Mouse (Mus musculus) telencephalon, adult 2 months (tissue): ENCODE results near the gene Mtg1.
"Not testable (repeated sequence)": the region's sequence is repeated elsewhere in the genome, so short reads cannot be mapped to it uniquely, and the experiment has no call there.

Source experiments
- DNase-seq: peaks from one replicate; pipeline ENCODE4 v3.0.0-alpha.2; 2011; ENCODE audit warnings: low read depth, low spot score

Mtg1 gene

DNA sequence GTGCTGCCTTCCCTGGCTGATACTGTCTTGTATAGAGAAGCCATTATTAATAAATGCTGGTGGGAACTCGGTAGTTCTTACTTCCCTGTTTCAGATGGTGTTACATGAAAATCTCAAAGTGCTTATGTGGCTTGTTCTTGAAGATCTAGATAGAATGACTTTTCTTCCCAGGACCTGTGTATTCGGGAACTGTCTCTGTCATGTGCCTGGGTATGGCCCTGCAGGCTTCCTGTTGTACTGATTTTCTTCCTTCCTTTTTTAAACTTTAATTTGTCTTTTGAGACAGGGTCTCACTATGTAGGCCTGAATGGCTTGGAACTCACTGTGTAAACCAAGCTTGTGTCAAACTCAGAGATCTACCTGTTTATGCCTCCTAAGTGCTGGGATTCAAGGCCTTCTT lies 9.5 kb upstream of the Mtg1 start:
- DNase-seq, result no peak

DNA sequence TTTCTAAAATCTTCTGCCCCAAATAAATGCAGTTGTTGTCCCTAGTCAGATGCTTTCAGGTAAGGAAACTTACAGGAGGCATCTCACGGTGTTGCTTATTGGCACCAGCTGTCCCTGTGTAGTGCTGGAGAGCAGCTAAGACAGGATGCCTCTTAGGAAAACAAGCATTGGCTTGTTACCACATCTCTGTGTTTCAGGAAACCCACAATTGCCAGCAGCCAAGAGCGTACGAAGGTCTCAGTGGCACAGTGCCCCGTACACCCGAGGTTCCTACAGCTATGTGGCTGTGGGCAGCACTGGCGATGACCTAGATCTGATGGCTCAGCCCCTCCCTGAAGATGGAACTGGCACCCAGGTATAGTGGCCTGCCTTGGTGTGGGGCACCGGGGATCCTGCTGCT lies 5.2 kb upstream of the Mtg1 start:
- not testable (repeated sequence) for DNase-seq

DNA sequence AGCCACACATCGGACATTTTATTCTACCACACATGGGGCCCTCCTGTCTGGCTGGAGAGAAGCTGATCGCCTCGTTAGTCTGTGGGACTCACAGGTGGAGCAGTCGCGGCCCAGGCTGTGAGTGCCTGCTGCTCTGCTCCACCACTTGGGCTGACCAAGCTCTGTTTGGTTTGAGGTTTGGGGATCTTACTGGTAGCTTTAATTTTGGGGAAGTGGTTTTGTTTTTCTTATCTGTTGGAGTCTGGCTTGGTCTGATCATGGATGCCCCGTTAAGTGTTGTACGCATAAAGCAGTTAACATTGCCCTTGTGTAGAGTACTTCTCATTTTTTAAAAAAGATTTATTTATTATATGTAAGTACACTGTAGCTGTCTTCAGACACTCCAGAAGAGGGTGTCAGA lies 3.3 kb upstream of the Mtg1 start:
- DNase-seq, result not testable (repeated sequence)

DNA sequence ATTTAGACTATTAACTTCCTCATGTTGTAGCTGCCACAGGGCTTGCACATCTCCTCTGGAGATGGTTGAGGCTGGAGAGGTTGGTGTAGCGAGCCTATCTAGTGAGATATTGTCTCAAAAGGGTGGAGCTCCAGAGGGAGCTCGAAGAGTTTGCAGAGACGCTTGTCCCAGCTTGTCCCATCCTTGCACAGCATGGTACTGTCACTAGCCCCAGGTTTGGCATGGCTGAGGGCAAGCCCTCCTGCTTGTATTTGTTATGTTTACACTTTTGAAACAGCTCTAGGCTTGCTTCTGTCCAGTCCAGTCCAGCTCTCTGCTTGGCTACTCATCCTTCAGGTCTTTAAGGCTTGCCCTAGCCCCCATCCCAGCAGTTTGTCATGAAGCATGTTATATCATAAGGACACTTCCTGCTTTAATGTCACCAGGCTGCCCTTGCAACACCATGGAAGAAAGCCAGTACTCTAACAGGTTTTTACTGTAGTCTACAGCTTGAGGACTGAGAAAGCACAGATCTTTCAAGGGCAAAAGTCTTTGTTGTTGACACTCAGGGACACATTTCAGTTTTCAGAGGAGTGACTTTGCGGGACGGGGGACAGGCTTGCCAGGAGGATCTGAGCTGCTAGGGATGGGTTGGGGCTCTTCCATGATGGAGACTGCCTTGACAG lies 2.1 kb upstream of the Mtg1 start:
- no peak for DNase-seq

DNA sequence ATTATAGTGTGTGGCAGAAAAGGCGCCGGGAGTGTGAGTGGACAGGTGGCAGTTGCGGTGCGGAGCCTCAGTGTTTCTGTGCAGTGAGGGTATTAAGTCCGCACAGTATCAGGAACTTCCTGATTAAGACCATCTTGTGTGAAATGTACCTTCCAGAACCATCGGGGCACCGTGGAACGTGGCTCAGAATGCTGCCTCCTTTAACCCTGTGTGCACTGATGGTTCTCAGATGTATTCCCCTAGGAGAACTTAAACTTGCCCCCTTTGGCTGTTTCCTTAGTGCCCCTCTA lies 602 bp downstream of the Mtg1 start:
- DNase-seq, result no peak

DNA sequence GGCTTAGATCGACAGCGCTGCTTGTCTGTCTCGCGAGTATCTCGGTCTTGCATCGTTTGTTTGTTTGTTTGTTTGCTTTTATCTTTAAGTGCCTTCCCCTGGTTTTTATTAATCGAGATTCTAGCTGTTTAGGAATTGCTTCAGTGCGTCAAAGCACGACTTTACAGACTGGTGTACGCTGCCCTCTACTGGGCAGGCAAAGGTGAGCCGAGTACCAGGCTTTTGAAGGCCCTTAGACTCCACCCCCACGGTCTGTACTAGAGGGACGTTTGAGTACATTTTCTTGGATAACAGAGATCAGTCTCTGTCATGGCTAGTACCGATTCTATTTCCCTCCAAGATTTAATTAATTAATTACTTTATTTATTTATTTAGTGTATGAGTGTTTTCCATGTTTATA lies 4.0 kb downstream of the Mtg1 start:
- DNase-seq, result no peak

DNA sequence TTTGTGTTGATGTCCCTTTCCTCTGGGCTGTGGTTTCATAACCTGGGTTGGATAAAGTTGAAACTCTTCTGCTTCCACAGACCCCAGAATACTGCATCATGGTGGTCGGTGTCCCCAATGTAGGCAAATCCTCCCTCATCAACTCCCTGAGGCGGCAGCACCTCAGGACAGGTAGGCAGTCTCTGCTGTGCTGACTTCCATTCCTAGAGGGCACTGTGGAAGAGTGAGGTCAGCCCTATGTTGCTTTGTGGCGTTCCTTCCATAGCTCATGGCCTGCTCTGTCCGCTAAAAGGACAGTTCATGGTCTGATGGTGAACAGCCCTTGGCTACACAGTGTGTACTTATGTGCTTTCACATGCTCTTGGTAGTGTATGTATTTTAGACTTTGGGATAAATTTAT lies 7.2 kb downstream of the Mtg1 start:
- no peak for DNase-seq

DNA sequence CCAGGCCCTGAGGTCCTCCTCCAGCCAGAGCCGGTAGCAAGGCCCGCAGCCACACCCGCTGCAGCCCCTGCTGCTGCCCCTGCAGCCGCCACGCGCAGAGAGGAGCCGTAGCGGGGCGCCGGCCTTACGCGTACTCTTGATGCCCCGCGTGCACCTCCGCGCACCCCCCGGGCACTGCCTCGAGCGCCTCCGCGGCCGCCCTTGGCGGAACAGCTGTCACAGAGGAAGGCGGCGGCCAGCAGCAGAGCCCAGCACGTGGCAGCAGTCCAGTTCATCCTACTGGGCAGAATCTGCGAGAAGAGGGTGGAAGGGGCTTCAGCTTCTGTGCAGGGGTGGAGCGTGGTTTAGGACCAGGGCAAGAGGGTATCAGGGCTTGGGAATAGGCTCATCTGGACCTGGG lies 16.0 kb downstream of the Mtg1 start:
- DNase-seq, result no peak

DNA sequence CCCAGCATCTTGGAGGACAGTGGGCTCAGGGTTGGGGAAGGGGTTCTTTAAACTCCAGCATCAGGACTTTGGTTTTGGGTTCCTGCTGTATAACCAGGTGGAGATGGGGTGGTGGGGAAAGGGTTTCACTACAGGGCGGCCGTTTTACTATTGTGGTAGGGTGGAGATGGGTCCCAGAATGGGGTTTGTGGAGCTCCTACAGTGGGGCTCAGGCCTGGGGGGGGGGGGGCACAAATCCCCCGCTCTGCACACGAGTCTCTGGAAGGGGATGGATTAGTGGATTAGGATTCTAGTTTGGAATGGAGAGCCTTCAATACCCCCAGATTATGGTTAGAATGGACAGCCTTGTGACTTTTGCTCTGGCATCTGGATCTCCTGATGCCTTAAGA lies 16.5 kb downstream of the Mtg1 start:
- DNase-seq, result no peak

DNA sequence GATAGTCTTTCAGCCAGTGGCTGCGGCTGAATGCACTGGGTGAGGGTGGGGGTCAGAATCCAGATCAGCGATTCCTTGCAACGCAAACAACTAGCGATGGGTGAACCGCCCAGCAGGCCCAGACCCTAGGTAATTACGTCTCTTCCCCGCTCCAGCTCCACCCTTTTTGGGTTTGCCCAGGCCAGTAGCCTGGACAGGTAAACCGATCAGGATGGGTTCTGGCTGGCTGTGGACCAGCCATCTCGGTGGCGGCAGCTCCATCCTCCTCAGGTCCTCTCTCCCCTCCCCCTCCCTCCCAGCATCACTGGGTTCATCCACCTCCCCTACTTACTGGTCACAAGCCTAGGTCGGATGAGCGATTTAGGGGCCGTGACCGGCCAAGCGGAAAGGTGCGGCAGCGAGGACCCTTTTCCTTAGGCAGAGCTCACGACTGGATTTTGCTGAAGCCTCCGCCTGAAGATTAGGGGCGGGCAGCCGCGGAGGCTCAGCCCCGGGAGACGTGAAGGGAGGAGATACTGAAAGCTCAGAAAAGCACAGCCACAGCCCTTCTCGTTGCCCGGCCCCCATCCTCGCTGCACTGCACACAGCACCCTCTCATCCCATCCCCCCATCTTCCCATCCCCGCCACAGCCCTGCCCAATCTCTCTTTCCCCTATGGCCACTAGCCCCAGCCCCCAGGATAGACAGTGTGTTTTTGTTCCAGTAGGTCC lies 17.0 kb downstream of the Mtg1 start, which contains the start of gene Sprn:
Gene Sprn (minus strand): TSS at position 660 of the 710 bp plus-strand sequence.
- DNase-seq, result peak; percentile 84

DNA sequence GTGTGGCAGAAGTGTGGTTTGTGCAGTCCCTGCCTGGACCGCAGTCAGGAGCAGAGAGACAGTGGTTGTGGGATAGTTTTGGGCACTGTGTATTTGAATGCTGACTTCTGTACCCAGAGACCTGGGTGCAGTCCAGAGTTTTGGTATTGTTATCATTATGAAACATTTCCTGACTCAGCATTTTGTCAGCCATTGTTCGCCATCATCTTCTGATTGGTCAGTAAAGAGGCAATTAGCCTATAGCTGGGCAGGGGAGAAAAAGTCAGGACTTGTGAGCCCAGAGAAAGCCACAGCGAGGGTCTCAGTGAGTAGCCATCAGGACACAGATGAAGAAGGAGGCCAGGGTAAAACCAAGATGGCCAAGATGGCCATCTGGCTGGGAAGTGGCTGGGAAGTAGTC lies 23.0 kb downstream of the Mtg1 start:
- no peak for DNase-seq

DNA sequence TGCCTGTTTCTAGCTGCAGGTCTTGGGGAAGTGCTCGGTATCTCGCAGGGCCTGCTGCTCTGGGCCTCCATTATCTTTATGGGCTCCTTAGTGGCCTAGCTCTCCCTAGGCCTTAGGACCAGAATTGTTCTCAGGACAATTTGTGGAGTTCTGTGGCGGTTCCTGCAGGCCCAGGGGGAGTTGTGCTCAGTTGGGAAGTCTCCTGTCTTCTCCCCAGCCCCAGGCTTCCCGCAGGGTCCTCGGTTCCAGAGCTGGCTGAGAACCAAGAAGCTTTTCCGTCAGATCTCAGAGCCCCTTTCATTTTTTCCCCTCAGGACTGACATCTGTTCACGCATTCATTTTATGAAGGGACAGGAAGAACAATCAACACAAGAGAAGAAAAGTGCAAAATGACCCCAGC lies 27.3 kb downstream of the Mtg1 start, which contains the start of gene Olfr522:
Gene Olfr522 (minus strand): TSS at position 101 of the 400 bp plus-strand sequence.
- no peak for DNase-seq

DNA sequence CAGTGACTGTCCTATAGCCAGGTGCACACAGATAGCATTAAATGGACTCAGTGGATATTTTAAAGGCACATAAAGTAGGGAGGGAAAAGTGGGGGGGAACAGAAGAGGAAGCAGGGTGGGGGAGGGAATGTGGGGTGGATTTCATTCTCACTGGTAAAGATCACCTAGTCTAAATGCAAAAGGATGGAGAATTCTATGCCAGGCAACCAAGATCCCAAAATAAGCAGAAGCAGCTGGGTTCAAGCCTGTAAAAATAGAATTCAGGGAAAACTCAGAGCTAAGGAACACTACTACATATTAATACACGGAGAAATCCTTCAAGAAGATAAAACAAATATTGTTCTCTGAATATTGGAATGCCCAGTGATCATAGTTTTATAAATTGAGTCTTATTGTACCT lies 30.6 kb downstream of the Mtg1 start:
- peak; percentile 61 for DNase-seq

DNA sequence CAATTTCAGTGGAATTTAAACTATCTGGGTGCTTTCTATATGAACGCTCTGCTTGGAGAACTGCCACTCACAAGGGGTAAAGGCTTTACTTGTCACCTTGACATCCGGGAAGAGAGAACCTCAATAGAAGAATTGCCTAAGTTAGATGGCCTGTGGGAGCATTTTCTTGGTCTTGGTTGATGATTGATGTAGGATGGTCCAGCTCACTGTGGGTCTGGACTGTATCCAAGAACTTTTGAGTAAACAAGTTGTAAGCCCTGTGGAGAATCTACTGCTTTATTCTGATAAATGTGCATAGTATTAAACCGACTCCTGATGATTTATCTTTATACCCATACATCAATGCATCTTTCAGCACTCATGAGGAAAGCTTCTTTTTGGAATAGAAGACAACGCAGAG lies 32.0 kb downstream of the Mtg1 start:
- no peak for DNase-seq

DNA sequence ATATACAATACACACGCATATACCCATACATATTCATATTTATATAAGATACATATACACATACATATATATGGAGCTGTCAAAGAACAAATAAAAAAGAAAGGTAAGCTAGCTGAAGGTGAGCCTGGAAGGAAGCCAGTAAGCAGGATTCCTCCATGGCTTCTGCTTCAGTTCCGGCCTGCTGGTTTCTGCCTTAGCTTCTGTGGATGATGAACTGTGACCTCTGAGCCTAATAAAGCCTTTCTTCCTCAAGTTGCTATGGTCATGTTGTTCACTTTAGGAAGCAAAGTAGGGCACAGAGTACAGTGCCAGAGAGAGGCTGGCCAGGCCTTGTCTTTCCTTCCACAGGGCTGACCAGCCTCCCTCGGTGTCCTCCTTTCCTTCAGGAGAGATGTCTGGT lies 33.5 kb downstream of the Mtg1 start:
- no peak for DNase-seq

DNA sequence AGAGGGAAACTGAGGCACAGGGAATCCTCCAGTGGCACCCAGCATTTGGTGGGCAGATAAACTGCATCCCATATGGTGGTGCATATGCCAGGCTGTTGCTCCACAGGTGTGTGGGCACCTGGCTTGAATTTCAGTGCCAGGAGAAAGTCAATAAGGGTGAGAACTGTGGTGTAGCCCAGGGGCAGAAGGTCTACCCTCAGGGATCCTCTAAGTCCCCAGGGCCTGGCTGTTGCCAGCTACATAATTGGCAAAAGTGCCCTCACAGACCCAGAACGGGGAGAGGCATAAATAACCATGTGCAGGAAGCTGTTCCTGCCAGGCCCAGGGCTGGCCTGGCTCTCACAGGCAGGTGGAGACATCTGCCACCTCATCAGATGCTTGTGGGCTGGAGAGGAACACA lies 35.6 kb downstream of the Mtg1 start, which contains the start of gene Olfr523:
Gene Olfr523 (plus strand): TSS at position 282 of the 400 bp plus-strand sequence.
- no peak for DNase-seq

DNA sequence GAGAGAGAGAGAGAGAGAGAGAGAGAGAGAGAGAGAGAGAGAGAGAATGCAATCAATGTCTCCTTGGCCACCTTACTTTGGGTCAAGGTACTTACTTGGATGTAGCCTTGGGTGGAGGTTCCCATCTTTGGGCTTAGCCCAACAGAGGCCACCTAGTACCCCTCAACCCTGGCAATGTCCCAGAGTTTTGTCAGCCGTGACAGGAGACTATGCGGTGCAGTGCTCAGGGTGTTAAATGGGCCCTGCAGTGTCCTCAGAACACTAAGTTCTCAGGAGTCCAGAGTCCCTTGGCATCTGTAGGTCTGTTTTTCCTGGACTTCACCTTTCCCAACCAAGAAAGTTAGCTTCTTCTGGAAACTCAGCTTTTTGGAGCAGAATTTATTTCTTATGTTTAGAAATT lies 41.8 kb downstream of the Mtg1 start:
- no peak for DNase-seq

DNA sequence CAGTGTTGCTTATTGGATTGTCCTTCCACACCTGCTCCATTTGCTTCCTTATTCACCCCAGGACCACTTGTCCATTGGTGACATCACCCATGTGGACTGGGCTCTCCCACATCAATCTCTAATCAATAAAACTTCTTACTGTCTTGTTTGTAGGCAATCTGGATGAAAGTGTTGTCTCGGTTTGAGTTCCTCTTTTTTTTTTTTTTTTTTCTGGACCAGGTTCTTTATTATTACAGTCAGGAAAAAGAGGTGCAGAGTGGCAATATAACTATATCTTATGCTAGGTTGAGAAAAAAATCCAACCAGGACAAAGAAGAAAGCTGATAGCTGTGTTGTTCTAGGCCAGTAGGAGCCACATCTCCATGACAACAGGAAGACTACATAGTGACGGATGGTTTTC lies 43.3 kb downstream of the Mtg1 start:
- no peak for DNase-seq

DNA sequence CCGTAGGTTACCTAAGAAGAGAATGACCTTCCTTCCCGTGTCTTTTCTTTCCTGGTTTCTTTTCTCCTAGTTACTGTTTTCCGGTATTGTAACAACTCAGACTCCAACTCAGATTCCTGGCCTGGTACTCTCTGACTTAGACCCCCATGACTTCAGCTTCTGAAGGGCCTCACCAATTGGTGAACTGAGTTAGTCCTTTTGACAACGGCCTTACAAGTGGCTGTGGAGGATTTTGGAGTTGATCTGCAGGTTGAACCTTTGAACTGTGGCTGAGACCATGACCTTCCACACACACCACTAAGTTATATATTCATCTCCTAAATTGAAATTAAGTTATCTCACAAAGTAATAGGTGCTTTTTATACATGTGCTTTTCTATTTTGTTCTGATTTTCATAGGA lies 46.8 kb downstream of the Mtg1 start:
- DNase-seq, result no peak

DNA sequence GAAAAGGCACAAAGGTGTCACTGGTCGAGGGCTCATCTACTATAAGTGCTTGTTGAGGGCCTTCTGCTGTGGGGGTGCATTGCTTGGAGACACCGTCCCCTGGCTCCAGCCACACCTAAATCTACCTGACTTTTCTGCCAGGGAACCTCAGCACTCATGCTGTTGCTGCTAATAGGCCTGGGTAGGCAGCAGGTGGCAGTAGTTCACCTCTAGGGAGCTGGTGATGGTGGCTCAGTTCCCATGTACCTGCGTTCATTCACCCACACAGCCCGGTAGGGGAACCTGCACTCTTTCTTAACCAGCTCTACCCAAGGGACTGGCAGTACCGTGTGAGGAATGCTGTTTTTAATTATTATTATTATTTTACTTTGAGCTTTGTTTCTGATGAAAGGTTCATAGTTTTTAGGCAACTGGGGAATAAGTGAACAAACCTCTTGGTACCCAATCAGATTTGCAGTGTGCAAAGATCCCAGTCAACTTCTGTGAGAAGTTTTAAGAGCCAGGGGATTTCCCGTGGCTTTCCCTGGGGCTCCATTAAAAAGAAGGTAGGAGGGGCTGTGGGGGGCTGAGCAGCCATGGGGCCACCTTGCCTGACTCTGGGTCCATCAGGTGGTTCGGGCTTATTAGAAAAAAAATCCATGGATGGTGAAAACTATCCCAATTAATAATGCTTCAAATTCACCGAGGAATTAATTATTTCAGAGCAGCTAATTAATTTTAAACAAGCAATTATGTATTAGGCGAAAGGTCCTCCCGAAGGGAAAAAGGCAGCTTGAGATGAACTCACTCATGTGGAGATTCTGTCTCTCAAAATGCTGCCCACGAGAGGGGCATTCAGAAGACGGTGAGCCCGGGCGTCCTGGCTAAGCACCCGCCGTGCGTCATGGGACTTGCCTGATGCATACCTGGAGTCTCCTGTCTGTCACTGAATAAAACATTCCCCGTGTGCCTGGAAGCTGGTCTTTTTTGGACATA lies 49.6 kb downstream of the Mtg1 start:
- no peak for DNase-seq

DNA sequence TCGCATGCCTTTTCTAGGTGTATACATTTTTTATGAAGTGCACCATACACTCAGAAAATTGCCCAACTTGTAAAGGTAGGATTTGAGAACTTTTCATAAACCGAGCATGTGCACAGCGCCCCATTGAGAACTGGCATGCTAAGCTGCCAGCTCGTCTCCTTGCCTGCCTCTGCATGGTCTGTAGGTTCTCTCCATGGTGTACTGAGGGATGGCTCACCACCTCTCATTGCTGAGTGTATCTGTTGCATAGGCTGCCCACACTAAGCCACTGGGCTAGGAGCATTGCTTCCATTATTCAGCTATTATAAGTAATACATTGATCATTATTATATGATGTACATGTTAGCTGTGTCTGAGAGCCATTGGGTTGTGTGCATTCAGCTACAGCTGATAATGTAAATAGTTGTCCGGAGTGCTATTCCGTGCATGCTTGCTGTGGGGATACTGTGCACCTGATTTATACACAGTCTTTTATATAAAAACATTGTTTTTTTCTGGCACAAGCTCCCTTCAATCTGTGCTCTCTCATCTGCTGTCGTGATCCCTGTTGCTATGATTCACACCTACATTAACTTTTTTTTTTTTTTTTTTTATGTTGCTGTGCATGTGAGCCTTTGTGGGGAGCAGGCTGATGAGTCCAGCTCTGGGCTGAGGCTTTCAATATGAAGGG lies 50.5 kb downstream of the Mtg1 start:
- no peak for DNase-seq
